Mouse (Mus musculus) cerebellum, adult 2 months (tissue): ENCODE measurements around the gene Nbl1.

Experiments
- CTCF ChIP-seq: fragments of 200-500 bp; IDR thresholded peaks from 2 replicates; pipeline ENCODE4 v1.5.1; 2011; ENCODE audit warnings: low read depth, mild to moderate bottlenecking, control low read depth, low read length, moderate library complexity, borderline replicate concordance; ENCODE audit not compliant: insufficient read depth
- POLR2A ChIP-seq: fragments of 200-500 bp; IDR thresholded peaks from 2 replicates; pipeline ENCODE4 v1.6.1; 2011; ENCODE audit warnings: low read length, control low read depth, borderline replicate concordance; ENCODE audit not compliant: insufficient read depth

- TF ChIP-seq CTCF (no peak), POLR2A (no peak)
Measured at GRCm38 (mm10) chr4:139124940-139125339, 32.1 kb upstream of the Nbl1 start.
